Mouse (Mus musculus): ENCODE results near the gene Rmdn2. TPM values are rescaled to one million over a fixed set of nuclear protein-coding genes. Genes with fewer than 3 reads are reported as not detected.
A peak's percentile ranks its signal among the peaks of the same experiment; 100 is the strongest.

Gene Rmdn2
- polyA plus RNA-seq, 1 experiment from 2014 or later: 15.2 TPM

GRCm38 (mm10) chr17:79742635-79743034 lies 131.0 kb downstream of the Rmdn2 start:
- no peak for ATAC-seq (replicated peaks; ENCODE audit: low FRiP score, low read depth)
- Histone ChIP-seq H3K4me1 (replicated peaks; ENCODE audit: insufficient read depth, low read length) (peaks cover 24% of the 10 kb centered on the region), H3K9me3 (replicated peaks; ENCODE audit: low read length) (no peaks in the 10 kb centered on the region), H3K9ac (ENCODE audit: low read depth, low read length) (no peak overlapping the region), H3K36me3 (ENCODE audit: insufficient read depth, low read length) (no peaks in the 10 kb centered on the region), H3K4me2 (ENCODE audit: low read length) (no peak overlapping the region), H3K4me3 (replicated peaks; ENCODE audit: low read depth, low read length) (no peak overlapping the region), H3K27ac (no peak overlapping the region), H3K27me3 (ENCODE audit: insufficient read depth, low read length) (no peaks in the 10 kb centered on the region)
- peak; percentile 39 for DNase-seq (ENCODE audit: low spot score)
- no peak for TF ChIP-seq CTCF (IDR thresholded peaks at IDR 0.05; ENCODE audit: low read depth)
- WGBS: 56% methylated on average over 5 of the region's 5 CpGs

Other genes with a start within 250 kb of the Rmdn2 start
- 12.3 and 13.8 TPM in 2 replicates for gene Cyp1b1, start 103.2 kb downstream of the Rmdn2 start, polyA plus RNA-seq (2015; fragmentation: Nextera tagmentation; extraction: Ambion mirVana)